Mouse (Mus musculus): ENCODE measurements around the gene B4galnt1. TPM values are rescaled to one million over a fixed set of nuclear protein-coding genes. Genes with fewer than 3 reads are reported as not detected.

Gene B4galnt1
- total RNA-seq, 1 experiment from 2014 or later = 246 TPM

Other genes starting within 250 kb of the B4galnt1 start
- gene Ctdsp2, start 186.5 kb upstream of the B4galnt1 start, total RNA-seq (2017) = 63.7 and 64.6 TPM in 2 replicates
- gene Avil, start 164.5 kb upstream of the B4galnt1 start, total RNA-seq (2017) = 2.0 and 2.1 TPM in 2 replicates
- gene Tsfm, start 134.4 kb upstream of the B4galnt1 start, total RNA-seq (2017) = 8.6 and 12.9 TPM in 2 replicates
- 4.3 and 8.3 TPM in 2 replicates for gene Mettl1, start 123.8 kb upstream of the B4galnt1 start, total RNA-seq (2017)
- 0.23 TPM in 1 of 2 replicates, not detected in the other for gene Eef1akmt3, start 123.7 kb upstream of the B4galnt1 start, total RNA-seq (2017)
- not detected in 2 replicates for gene Cyp27b1, start 117.0 kb upstream of the B4galnt1 start, total RNA-seq (2017)
- 0.98 and 1.9 TPM in 2 replicates for gene March9, start 105.0 kb upstream of the B4galnt1 start, total RNA-seq (2017)
- 25.9 and 31.7 TPM in 2 replicates for gene Cdk4, start 101.7 kb upstream of the B4galnt1 start, total RNA-seq (2017)
- gene Tspan31, start 95.0 kb upstream of the B4galnt1 start, total RNA-seq (2017) = 21.9 and 23.5 TPM in 2 replicates
- 54.4 and 60.8 TPM in 2 replicates for gene Agap2, start 89.9 kb upstream of the B4galnt1 start, total RNA-seq (2017)
- 157 and 176 TPM in 2 replicates for gene Os9, start 44.1 kb upstream of the B4galnt1 start, total RNA-seq (2017)
- gene Slc26a10, start 15.4 kb downstream of the B4galnt1 start, total RNA-seq (2017) = 2.5 and 3.0 TPM in 2 replicates
- gene Arhgef25, start 24.9 kb downstream of the B4galnt1 start, total RNA-seq (2017) = not detected in 2 replicates
- gene Dtx3, start 30.5 kb downstream of the B4galnt1 start, total RNA-seq (2017) = 9.0 and 11.5 TPM in 2 replicates
- gene Pip4k2c, start 46.4 kb downstream of the B4galnt1 start, total RNA-seq (2017) = 36.5 and 37.1 TPM in 2 replicates
- not detected in 2 replicates for gene Kif5a, start 98.1 kb downstream of the B4galnt1 start, total RNA-seq (2017)
- 89.5 and 94.5 TPM in 2 replicates for gene Dctn2, start 101.1 kb downstream of the B4galnt1 start, total RNA-seq (2017)
- gene Mbd6, start 123.8 kb downstream of the B4galnt1 start, total RNA-seq (2017) = 19.9 and 27.8 TPM in 2 replicates
- 57.0 and 63.3 TPM in 2 replicates for gene Mars, start 146.6 kb downstream of the B4galnt1 start, total RNA-seq (2017)
- 146 and 150 TPM in 2 replicates for gene Arhgap9, start 156.7 kb downstream of the B4galnt1 start, total RNA-seq (2017)
- not detected in 2 replicates for gene Gli1, start 176.7 kb downstream of the B4galnt1 start, total RNA-seq (2017)
- gene Inhbe, start 189.2 kb downstream of the B4galnt1 start, total RNA-seq (2017) = 0.12 TPM in 1 of 2 replicates, not detected in the other
- not detected in 2 replicates for gene Inhbc, start 205.2 kb downstream of the B4galnt1 start, total RNA-seq (2017)
- gene R3hdm2, start 215.1 kb downstream of the B4galnt1 start, total RNA-seq (2017) = 51.8 and 67.4 TPM in 2 replicates

All from neutrophil, adult 5-6 weeks (primary cell).